Mouse (Mus musculus) small intestine, adult 2 months (tissue): ENCODE data around the gene Atf6. TPM values are rescaled to one million over a fixed set of nuclear protein-coding genes. Genes with fewer than 3 reads are reported as not detected.

ENCODE experiments used
- H3K27ac ChIP-seq: fragments of 200-500 bp; 2 replicates; pipeline ENCODE4 v1.5.1; 2012; ENCODE audit warnings: low read depth, low read length, control low read depth, inconsistent platforms; ENCODE audit not compliant: insufficient read depth
- H3K27me3 ChIP-seq: fragments of 200-500 bp; 2 replicates; pipeline ENCODE4 v1.6.1; 2012; ENCODE audit warnings: mild to moderate bottlenecking, moderate library complexity, low read length, inconsistent platforms; ENCODE audit not compliant: control insufficient read depth, insufficient read depth
- H3K36me3 ChIP-seq: fragments of 200-500 bp; 2 replicates; pipeline ENCODE4 v1.6.1; 2012; ENCODE audit warnings: mild to moderate bottlenecking, low read length, control low read depth, inconsistent platforms; ENCODE audit not compliant: control insufficient read depth, insufficient read depth
- H3K4me1 ChIP-seq: fragments of 200-500 bp; 2 replicates; pipeline ENCODE4 v1.6.1; 2012; ENCODE audit warnings: low read length, inconsistent platforms, mixed read lengths; ENCODE audit not compliant: control insufficient read depth, insufficient read depth, insufficient read length
- H3K4me3 ChIP-seq: fragments of 200-500 bp; 2 replicates; pipeline ENCODE4 v1.5.1; 2012; ENCODE audit warnings: low read depth, mild to moderate bottlenecking, control low read depth, inconsistent platforms, low read length, moderate library complexity
- CTCF ChIP-seq: fragments of 200-500 bp; IDR thresholded peaks from 2 replicates; pipeline ENCODE4 v1.5.1; 2012; ENCODE audit warnings: low read depth, mild to moderate bottlenecking, control low read depth, inconsistent platforms, low read length, moderate library complexity, mixed read lengths; ENCODE audit not compliant: insufficient replicate concordance, insufficient read length; ENCODE audit errors: extremely low read depth
- POLR2A ChIP-seq: fragments of 200-500 bp; IDR thresholded peaks from 2 replicates; pipeline ENCODE4 v1.6.1; 2012; ENCODE audit warnings: low read depth, mild to moderate bottlenecking, control low read depth, inconsistent platforms, low read length, moderate library complexity
- WGBS: fragments of 180-500 bp; shearing (Covaris S2); methylation state at CpG from one replicate; pipeline ENCODE4 v1.1.7; 2018; 5-methylcytosine and 5-hydroxymethylcytosine counted together
- polyA plus RNA-seq: library from polyadenylated mRNA; depleted of rRNA; stranded (reverse); fragments of >200 nt; gene quantifications from 2 replicates; pipeline ENCODE4 v1.2.3, GENCODE M21; 2012

Atf6 gene
- polyA plus RNA-seq, 1 experiment, result 8.4 TPM

DNA sequence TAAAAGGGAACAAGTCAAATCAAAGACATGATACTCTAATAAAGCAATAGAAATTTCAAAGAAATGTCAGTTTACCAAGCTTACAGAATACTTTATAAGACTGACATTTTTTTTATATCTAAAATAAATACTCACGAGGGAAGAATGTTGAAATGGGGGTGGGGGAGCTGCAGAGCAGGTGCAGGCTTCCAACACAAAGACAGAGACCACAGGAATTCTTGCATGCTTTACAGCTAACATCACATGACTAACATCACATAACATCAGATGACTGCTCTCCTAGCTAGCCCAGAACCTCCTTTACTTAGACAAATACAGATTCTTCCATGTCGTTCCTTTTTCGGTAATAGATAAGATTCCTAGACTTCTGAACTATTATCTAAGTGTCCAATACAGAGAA, 76.6 kb downstream of the Atf6 start:
- WGBS, result 80% methylated on average over 3 of the region's 3 CpGs
- no peak for TF ChIP-seq CTCF
- TF ChIP-seq POLR2A, result no peak
- 0 out of 2 replicates have a peak, but pooled peaks cover 2% of the 10 kb centered on the region for H3K4me1 ChIP-seq
- H3K4me3 ChIP-seq, result no peak overlapping the region
- H3K27me3 ChIP-seq, result no peaks in the 10 kb centered on the region
- peaks cover 40% of the 10 kb centered on the region for H3K36me3 ChIP-seq
- H3K27ac ChIP-seq, result no peak overlapping the region

GRCm38 (mm10) chr1:170787643-170788042, 79.9 kb downstream of the Atf6 start:
- H3K4me3 ChIP-seq, result no peak overlapping the region
- WGBS, result 65% methylated on average over 1 of the region's 1 CpGs
- H3K4me1 ChIP-seq, result no peaks in the 10 kb centered on the region
- peaks cover 46% of the 10 kb centered on the region for H3K36me3 ChIP-seq
- no peak overlapping the region for H3K27ac ChIP-seq
- H3K27me3 ChIP-seq, result no peaks in the 10 kb centered on the region
- TF ChIP-seq CTCF, result no peak
- TF ChIP-seq POLR2A, result no peak

DNA sequence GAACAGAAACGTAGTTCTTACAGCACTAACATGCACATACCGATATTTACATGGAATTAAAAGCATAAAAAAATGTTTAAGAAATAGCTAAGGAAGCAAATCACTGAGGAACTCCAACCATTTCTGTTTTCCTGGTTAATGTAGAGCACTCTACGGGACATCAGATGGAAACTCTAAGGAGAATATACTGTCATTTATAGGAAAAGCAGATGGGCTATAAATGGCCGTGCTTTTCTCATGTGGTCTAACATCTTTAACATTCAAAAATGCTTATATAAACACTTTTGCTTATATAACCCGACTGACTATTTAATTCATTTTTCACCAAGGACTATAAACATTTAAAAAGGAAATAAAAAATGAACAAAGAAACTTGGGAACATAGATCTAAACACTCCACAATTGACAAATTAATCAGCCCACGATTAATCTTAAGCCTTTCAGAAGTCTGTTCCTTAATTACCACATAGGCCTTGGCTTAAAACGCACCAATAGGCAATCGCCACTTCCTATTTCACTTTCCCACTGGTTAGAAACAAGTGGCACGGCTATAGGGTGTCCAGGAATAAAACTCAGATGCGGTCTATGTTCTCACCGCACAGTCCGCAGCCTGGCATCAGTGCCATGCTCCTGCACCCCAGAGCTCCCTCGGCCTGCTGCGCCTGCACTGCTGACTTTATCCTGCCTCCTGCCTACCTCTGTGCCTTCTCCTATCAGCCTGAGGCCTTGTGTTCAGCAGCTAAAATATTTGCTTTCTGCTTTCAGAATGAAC, 80.8 kb downstream of the Atf6 start:
- WGBS, result 88% methylated on average over 14 of the region's 14 CpGs
- Histone ChIP-seq H3K4me1 (no peaks in the 10 kb centered on the region), H3K27ac (no peak overlapping the region), H3K27me3 (no peaks in the 10 kb centered on the region), H3K4me3 (no peak overlapping the region), H3K36me3 (peaks cover 46% of the 10 kb centered on the region)
- TF ChIP-seq POLR2A, result no peak
- TF ChIP-seq CTCF, result no peak

DNA sequence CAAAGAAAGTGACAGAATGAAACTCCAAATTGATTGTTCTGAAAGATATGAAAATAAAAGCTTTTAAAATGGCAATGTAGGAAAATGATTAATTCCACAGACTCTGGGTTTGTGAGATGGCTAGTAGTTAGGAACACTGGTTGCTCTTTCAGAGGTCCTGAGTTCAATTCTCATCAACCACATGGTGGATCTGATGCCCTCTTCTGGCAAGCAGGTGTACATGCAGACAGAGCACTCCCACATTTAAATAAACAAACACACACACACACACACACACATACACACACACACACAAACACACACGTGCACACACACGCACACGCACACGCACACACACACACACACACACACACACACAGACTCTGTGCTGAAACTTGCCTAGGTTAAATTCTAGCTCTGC, 89.9 kb downstream of the Atf6 start:
- TF ChIP-seq POLR2A (no peak), CTCF (no peak)
- Histone ChIP-seq H3K4me1 (no peaks in the 10 kb centered on the region), H3K27ac (no peak overlapping the region), H3K4me3 (no peak overlapping the region), H3K27me3 (no peaks in the 10 kb centered on the region), H3K36me3 (peaks cover 25% of the 10 kb centered on the region)
- 90% methylated on average over 4 of the region's 4 CpGs for WGBS

DNA sequence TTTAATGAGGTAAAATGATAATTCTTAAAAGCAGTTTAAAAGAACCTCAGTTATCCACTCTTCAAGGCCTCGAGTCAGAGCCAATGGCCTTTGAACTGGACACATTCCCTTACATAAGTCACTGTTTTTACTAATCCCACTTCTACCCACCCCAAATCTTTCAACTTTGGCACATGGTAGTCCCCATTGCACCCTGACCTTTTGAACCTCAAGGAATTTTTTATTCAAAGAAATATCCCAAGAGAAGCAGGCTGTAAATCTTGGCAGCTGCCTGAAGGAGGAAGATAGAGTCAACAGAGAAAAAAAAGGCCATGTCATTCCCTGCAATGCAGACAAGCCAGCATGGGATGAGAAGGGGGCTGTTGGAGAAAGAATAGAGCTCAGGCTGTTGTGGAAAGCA, 93.1 kb downstream of the Atf6 start:
- no peak for TF ChIP-seq CTCF
- no peak for TF ChIP-seq POLR2A
- Histone ChIP-seq H3K36me3 (peaks cover 17% of the 10 kb centered on the region), H3K27ac (no peak overlapping the region), H3K4me1 (no peaks in the 10 kb centered on the region), H3K4me3 (no peak overlapping the region), H3K27me3 (no peaks in the 10 kb centered on the region)
- WGBS, result 85% methylated on average over 1 of the region's 1 CpGs

DNA sequence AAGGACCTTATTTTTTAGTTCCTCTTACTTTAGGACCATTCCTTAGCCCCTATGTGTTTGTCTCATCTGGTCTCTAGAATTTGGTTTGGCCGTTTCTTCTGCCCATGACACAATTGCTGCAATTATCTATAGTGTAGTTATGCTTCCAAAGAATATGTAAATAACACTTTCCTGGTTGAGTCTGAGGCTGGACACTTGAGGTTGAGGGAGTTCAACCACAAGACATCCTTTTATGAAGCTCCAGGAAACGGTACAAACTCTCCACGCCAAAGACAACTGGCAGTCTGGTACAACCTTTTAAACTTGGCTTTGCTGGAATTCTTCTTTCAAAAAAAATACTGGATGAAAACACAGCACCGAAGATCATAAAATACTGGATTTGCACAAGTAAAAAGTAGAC, 94.1 kb downstream of the Atf6 start:
- H3K27me3 ChIP-seq, result no peaks in the 10 kb centered on the region
- TF ChIP-seq POLR2A, result no peak
- no peak for TF ChIP-seq CTCF
- no peaks in the 10 kb centered on the region for H3K4me1 ChIP-seq
- no peak overlapping the region for H3K4me3 ChIP-seq
- no peak overlapping the region for H3K27ac ChIP-seq
- 84% methylated on average over 4 of the region's 4 CpGs for WGBS
- H3K36me3 ChIP-seq, result peaks cover 17% of the 10 kb centered on the region

DNA sequence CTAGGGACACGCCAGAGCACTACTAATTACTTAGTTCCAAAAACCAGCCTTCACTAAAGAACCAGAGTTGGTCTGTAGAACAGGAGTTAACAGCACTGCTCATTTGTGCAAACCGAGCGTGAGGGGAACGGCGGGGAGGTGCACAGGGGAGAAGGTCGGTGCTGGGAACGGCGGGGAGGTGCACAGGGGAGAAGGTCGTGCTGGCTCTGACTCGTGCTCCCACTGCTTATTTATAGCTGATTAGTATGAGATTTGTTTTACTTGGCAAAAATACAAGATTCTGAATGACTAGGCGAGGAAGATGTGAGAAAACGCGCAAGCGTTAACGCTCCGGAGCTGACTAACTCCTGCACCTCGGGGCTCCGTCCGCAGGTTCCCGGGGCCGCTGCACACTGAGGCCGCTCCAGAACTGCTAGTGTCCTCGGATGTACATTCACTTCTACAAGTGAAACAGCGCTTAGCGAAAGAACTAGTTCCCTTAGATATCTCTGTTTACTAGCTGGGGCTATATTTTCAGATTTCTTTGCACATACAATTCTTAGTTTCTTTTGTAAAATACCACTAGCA, 96.1 kb downstream of the Atf6 start:
- H3K36me3 ChIP-seq, result peaks cover 15% of the 10 kb centered on the region
- no peak overlapping the region for H3K4me3 ChIP-seq
- H3K27ac ChIP-seq, result no peak overlapping the region
- 54% methylated on average over 25 of the region's 25 CpGs for WGBS
- TF ChIP-seq CTCF, result no peak
- TF ChIP-seq POLR2A, result no peak
- H3K27me3 ChIP-seq, result no peaks in the 10 kb centered on the region
- no peaks in the 10 kb centered on the region for H3K4me1 ChIP-seq

DNA sequence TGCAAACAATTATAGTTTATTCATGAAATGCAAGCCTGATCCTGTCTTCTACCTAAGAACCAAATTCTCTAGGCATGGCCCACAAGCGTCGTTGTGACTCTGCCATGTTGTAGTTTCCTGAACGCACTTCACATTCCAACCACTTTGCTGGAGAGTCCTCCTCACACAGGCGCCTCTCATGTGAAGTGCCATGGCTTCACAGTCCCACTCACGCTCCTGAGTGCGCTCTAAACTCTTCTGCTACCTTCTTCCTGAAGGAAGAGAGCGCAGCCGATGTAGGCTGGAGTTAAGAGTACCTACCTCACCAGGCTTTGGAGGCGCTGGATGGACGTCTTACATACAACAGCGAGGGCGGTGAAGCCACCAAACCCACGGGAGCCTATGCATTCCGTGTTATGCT, 96.9 kb downstream of the Atf6 start:
- WGBS, result 95% methylated on average over 14 of the region's 14 CpGs
- H3K27ac ChIP-seq, result no peak overlapping the region

More for the DNA sequence above, 96.9 kb downstream of the Atf6 start:
- Histone ChIP-seq H3K36me3 (peaks cover 17% of the 10 kb centered on the region), H3K27me3 (no peaks in the 10 kb centered on the region), H3K4me3 (no peak overlapping the region), H3K4me1 (no peaks in the 10 kb centered on the region)
- TF ChIP-seq CTCF (no peak), POLR2A (no peak)
